Mouse (Mus musculus): ENCODE results near the gene Fbxw8. TPM values are rescaled to one million over a fixed set of nuclear protein-coding genes. Genes with fewer than 3 reads are reported as not detected.

Fbxw8 gene
- polyA plus RNA-seq, 1 experiment from 2014 or later: 26.0 TPM

GRCm38 (mm10) chr5:118036888-118037797 is 118.1 kb downstream of the Fbxw8 start:
- ATAC-seq (ENCODE audit: low read depth): peak; percentile 46; the same call in 1 of the 2 replicates
- Histone ChIP-seq H3K27me3 (ENCODE audit: control insufficient read depth, insufficient read depth, low read depth, low read length) (no peaks in the 10 kb centered on the region), H3K4me3 (ENCODE audit: low read length) (no peak overlapping the region), H3K4me2 (ENCODE audit: low read depth, low read length) (peak overlapping the region; percentile 39), H3K36me3 (ENCODE audit: control insufficient read depth, insufficient read depth, low read length) (no peaks in the 10 kb centered on the region), H3K4me1 (replicated peaks; ENCODE audit: control insufficient read depth, insufficient read depth, low read length) (peaks cover 6% of the 10 kb centered on the region), H3K27ac (ENCODE audit: low read length) (no peak overlapping the region), H3K9ac (ENCODE audit: low read length) (no peak overlapping the region), H3K9me3 (ENCODE audit: control insufficient read depth, low read length) (no peaks in the 10 kb centered on the region)
- WGBS: 29% methylated on average over 25 of the region's 25 CpGs

- WGBS: 48% methylated on average over 3 of the region's 3 CpGs
- ATAC-seq (ENCODE audit: low read depth): no peak
- no peaks in the 10 kb centered on the region for H3K27me3 ChIP-seq (ENCODE audit: control insufficient read depth, insufficient read depth, low read depth, low read length)
- H3K9me3 ChIP-seq (ENCODE audit: control insufficient read depth, low read length): no peaks in the 10 kb centered on the region
- H3K9ac ChIP-seq (ENCODE audit: low read length): no peak overlapping the region
- no peak overlapping the region for H3K4me3 ChIP-seq (ENCODE audit: low read length)
- H3K4me2 ChIP-seq (ENCODE audit: low read depth, low read length): no peak overlapping the region
- H3K4me1 ChIP-seq (replicated peaks; ENCODE audit: control insufficient read depth, insufficient read depth, low read length): peaks cover 6% of the 10 kb centered on the region
- H3K27ac ChIP-seq (ENCODE audit: low read length): no peak overlapping the region
- no peaks in the 10 kb centered on the region for H3K36me3 ChIP-seq (ENCODE audit: control insufficient read depth, insufficient read depth, low read length)
These were observed 119.5 kb downstream of the Fbxw8 start for GRCm38 (mm10) chr5:118035786-118036185.

- no peak for ATAC-seq (ENCODE audit: low read depth)
- WGBS: 88% methylated on average over 1 of the region's 1 CpGs
These were observed 120.6 kb downstream of the Fbxw8 start for GRCm38 (mm10) chr5:118034632-118035031.

GRCm38 (mm10) chr5:118033740-118034139 is 121.5 kb downstream of the Fbxw8 start:
- H3K4me2 ChIP-seq (ENCODE audit: low read depth, low read length): no peak overlapping the region
- WGBS: 58% methylated on average over 6 of the region's 6 CpGs
- H3K4me1 ChIP-seq (replicated peaks; ENCODE audit: control insufficient read depth, insufficient read depth, low read length): peaks cover 16% of the 10 kb centered on the region
- no peaks in the 10 kb centered on the region for H3K9me3 ChIP-seq (ENCODE audit: control insufficient read depth, low read length)
- no peak overlapping the region for H3K9ac ChIP-seq (ENCODE audit: low read length)
- H3K4me3 ChIP-seq (ENCODE audit: low read length): no peak overlapping the region
- no peaks in the 10 kb centered on the region for H3K36me3 ChIP-seq (ENCODE audit: control insufficient read depth, insufficient read depth, low read length)
- H3K27me3 ChIP-seq (ENCODE audit: control insufficient read depth, insufficient read depth, low read depth, low read length): peaks cover 14% of the 10 kb centered on the region
- H3K27ac ChIP-seq (ENCODE audit: low read length): no peak overlapping the region
- no peak for ATAC-seq (ENCODE audit: low read depth)

More at GRCm38 (mm10) chr5:118034632-118035031, 120.6 kb downstream of the Fbxw8 start:
- Histone ChIP-seq H3K9ac (ENCODE audit: low read length) (no peak overlapping the region), H3K4me1 (replicated peaks; ENCODE audit: control insufficient read depth, insufficient read depth, low read length) (peaks cover 7% of the 10 kb centered on the region), H3K4me3 (ENCODE audit: low read length) (no peak overlapping the region), H3K36me3 (ENCODE audit: control insufficient read depth, insufficient read depth, low read length) (no peaks in the 10 kb centered on the region), H3K27ac (ENCODE audit: low read length) (no peak overlapping the region), H3K27me3 (ENCODE audit: control insufficient read depth, insufficient read depth, low read depth, low read length) (peaks cover 5% of the 10 kb centered on the region), H3K9me3 (ENCODE audit: control insufficient read depth, low read length) (no peaks in the 10 kb centered on the region), H3K4me2 (ENCODE audit: low read depth, low read length) (no peak overlapping the region)

- Histone ChIP-seq H3K27me3 (ENCODE audit: control insufficient read depth, insufficient read depth, low read depth, low read length) (peaks cover 18% of the 10 kb centered on the region), H3K9ac (ENCODE audit: low read length) (no peak overlapping the region), H3K36me3 (ENCODE audit: control insufficient read depth, insufficient read depth, low read length) (no peaks in the 10 kb centered on the region), H3K4me1 (replicated peaks; ENCODE audit: control insufficient read depth, insufficient read depth, low read length) (peaks cover 20% of the 10 kb centered on the region), H3K4me3 (ENCODE audit: low read length) (no peak overlapping the region), H3K9me3 (ENCODE audit: control insufficient read depth, low read length) (no peaks in the 10 kb centered on the region), H3K4me2 (ENCODE audit: low read depth, low read length) (no peak overlapping the region), H3K27ac (ENCODE audit: low read length) (no peak overlapping the region)
- WGBS: 36% methylated on average over 4 of the region's 4 CpGs
- ATAC-seq (ENCODE audit: low read depth): no peak
These were observed 121.9 kb downstream of the Fbxw8 start for GRCm38 (mm10) chr5:118033328-118033727.

- peaks cover 31% of the 10 kb centered on the region for H3K4me1 ChIP-seq (replicated peaks; ENCODE audit: control insufficient read depth, insufficient read depth, low read length)
- H3K9ac ChIP-seq (ENCODE audit: low read length): no peak overlapping the region
- no peaks in the 10 kb centered on the region for H3K9me3 ChIP-seq (ENCODE audit: control insufficient read depth, low read length)
- H3K27me3 ChIP-seq (ENCODE audit: control insufficient read depth, insufficient read depth, low read depth, low read length): peaks cover 36% of the 10 kb centered on the region
- no peak overlapping the region for H3K27ac ChIP-seq (ENCODE audit: low read length)
- no peak for ATAC-seq (ENCODE audit: low read depth)
- H3K4me3 ChIP-seq (ENCODE audit: low read length): no peak overlapping the region
- WGBS: 59% methylated on average over 4 of the region's 4 CpGs
- H3K36me3 ChIP-seq (ENCODE audit: control insufficient read depth, insufficient read depth, low read length): no peaks in the 10 kb centered on the region
- no peak overlapping the region for H3K4me2 ChIP-seq (ENCODE audit: low read depth, low read length)
These were observed 123.8 kb downstream of the Fbxw8 start for GRCm38 (mm10) chr5:118031508-118031907.

- Histone ChIP-seq H3K27ac (ENCODE audit: low read length) (no peak overlapping the region), H3K9me3 (ENCODE audit: control insufficient read depth, low read length) (no peaks in the 10 kb centered on the region), H3K27me3 (ENCODE audit: control insufficient read depth, insufficient read depth, low read depth, low read length) (peaks cover 39% of the 10 kb centered on the region), H3K4me3 (ENCODE audit: low read length) (no peak overlapping the region), H3K4me2 (ENCODE audit: low read depth, low read length) (no peak overlapping the region), H3K4me1 (replicated peaks; ENCODE audit: control insufficient read depth, insufficient read depth, low read length) (peaks cover 33% of the 10 kb centered on the region), H3K9ac (ENCODE audit: low read length) (no peak overlapping the region), H3K36me3 (ENCODE audit: control insufficient read depth, insufficient read depth, low read length) (no peaks in the 10 kb centered on the region)
- no peak for ATAC-seq (ENCODE audit: low read depth)
- 45% methylated on average over 5 of the region's 5 CpGs for WGBS
These were observed 124.2 kb downstream of the Fbxw8 start for GRCm38 (mm10) chr5:118031059-118031458.

GRCm38 (mm10) chr5:118030022-118030675 is 125.1 kb downstream of the Fbxw8 start:
- 83% methylated on average over 9 of the region's 9 CpGs for WGBS
- no peak overlapping the region for H3K4me2 ChIP-seq (ENCODE audit: low read depth, low read length)
- H3K27me3 ChIP-seq (ENCODE audit: control insufficient read depth, insufficient read depth, low read depth, low read length): peaks cover 45% of the 10 kb centered on the region
- H3K36me3 ChIP-seq (ENCODE audit: control insufficient read depth, insufficient read depth, low read length): no peaks in the 10 kb centered on the region
- no peak for ATAC-seq (ENCODE audit: low read depth)
- peaks cover 33% of the 10 kb centered on the region for H3K4me1 ChIP-seq (replicated peaks; ENCODE audit: control insufficient read depth, insufficient read depth, low read length)
- no peaks in the 10 kb centered on the region for H3K9me3 ChIP-seq (ENCODE audit: control insufficient read depth, low read length)
- H3K4me3 ChIP-seq (ENCODE audit: low read length): no peak overlapping the region
- no peak overlapping the region for H3K27ac ChIP-seq (ENCODE audit: low read length)
- H3K9ac ChIP-seq (ENCODE audit: low read length): no peak overlapping the region

- peak; percentile 9; the same call in 1 of the 2 replicates for ATAC-seq (ENCODE audit: low read depth)
- Histone ChIP-seq H3K9ac (ENCODE audit: low read length) (peak overlapping the region; percentile 28; the same call in 1 of the 2 replicates), H3K27me3 (ENCODE audit: control insufficient read depth, insufficient read depth, low read depth, low read length) (peaks cover 45% of the 10 kb centered on the region), H3K9me3 (ENCODE audit: control insufficient read depth, low read length) (no peaks in the 10 kb centered on the region), H3K36me3 (ENCODE audit: control insufficient read depth, insufficient read depth, low read length) (no peaks in the 10 kb centered on the region), H3K27ac (ENCODE audit: low read length) (no peak overlapping the region), H3K4me2 (ENCODE audit: low read depth, low read length) (peak overlapping the region; percentile 100), H3K4me3 (ENCODE audit: low read length) (peak overlapping the region; percentile 72), H3K4me1 (replicated peaks; ENCODE audit: control insufficient read depth, insufficient read depth, low read length) (peaks cover 33% of the 10 kb centered on the region)
- WGBS: 2% methylated on average over 10 of the region's 10 CpGs
These were observed 125.8 kb downstream of the Fbxw8 start for GRCm38 (mm10) chr5:118029420-118029819.
